Mouse (Mus musculus): ENCODE measurements at regions not wholly inside any gene's neighbourhood (a gene's known extent, or its start where the extent isn't known, plus 50 kb on each side); places are given as distances from the start of the nearest gene placed in this dataset.

DNA sequence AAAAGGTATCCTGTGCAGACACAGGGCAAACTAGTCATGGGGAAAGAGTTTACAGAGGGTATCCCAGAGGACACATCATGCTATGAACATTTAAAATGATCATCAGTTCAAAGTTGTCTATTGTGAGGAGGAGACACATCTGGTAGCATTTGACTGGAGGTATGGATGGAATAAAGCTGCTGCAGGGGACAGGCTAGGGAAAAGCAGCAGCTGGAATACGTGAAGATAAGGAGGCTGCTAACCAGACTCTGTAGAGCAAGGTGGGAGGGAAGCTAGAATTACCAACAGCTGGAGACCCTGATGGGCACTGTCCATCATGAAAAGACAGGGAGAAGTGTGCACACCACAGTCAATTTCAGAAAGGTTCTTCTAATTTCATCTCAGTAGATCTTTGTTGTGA, 1268.9 kb downstream of the Defb40 start:
- DNase-seq (ENCODE audit: extremely low read depth) = no peak
- H3K4me1 ChIP-seq (ENCODE audit: control insufficient read depth in 1 of 2, insufficient read depth in 2 of 2) = no peaks in the 10 kb centered on the region
- in situ Hi-C loops (cut with MboI; ENCODE audit: low pct_ligation_motif_present, low pct_unique_long_range_greater_than_20kb, low sequenced_read_pairs) (no loop called here), dilution Hi-C loops (cut with MboI; ENCODE audit: extremely low pct_ligation_motif_present, extremely low pct_unique_long_range_greater_than_20kb, low sequenced_read_pairs) (no loop called here)
- H3K9me3 ChIP-seq (replicated peaks; ENCODE audit: low read length) = peaks cover 45% of the 10 kb centered on the region
- no peak overlapping the region for H3K4me3 ChIP-seq (replicated peaks in 1 of 3; ENCODE audit: low read depth in 2 of 3, low read length in 2 of 3, poor library complexity in 1 of 3)
- no peaks in the 10 kb centered on the region for H3K79me2 ChIP-seq (replicated peaks; ENCODE audit: control insufficient read depth, extremely low read depth, insufficient read depth, poor library complexity, severe bottlenecking)
- no peak overlapping the region for H3K4me2 ChIP-seq (ENCODE audit: insufficient read depth, low read depth, poor library complexity, severe bottlenecking)
- no peaks in the 10 kb centered on the region for H3K36me3 ChIP-seq (replicated peaks in 1 of 2; ENCODE audit: control insufficient read depth in 1 of 2, insufficient read depth in 1 of 2, low read length in 1 of 2)
- no peak overlapping the region for H3K27ac ChIP-seq (ENCODE audit: insufficient read depth, low read depth)
- TF ChIP-seq ZKSCAN1 (IDR thresholded peaks at IDR 0.05; ENCODE audit: borderline replicate concordance, low read depth, low read length) (no peak), IRF4 (IDR thresholded peaks at IDR 0.05; ENCODE audit: low read depth, low read length) (no peak), TBP (conservative IDR thresholded peaks at IDR 0.05; ENCODE audit: low read depth, low read length) (no peak), MEF2A (IDR thresholded peaks at IDR 0.05; ENCODE audit: borderline replicate concordance, low read depth, low read length) (no peak), ZMIZ1 (IDR thresholded peaks at IDR 0.05; ENCODE audit: low read depth, low read length) (no peak), MYC (IDR thresholded peaks at IDR 0.05; ENCODE audit: low read depth, low read length) (no peak), ZNF384 (IDR thresholded peaks at IDR 0.05; ENCODE audit: low read depth, low read length) (no peak), CHD2 (IDR thresholded peaks at IDR 0.05; ENCODE audit: low read length) (no peak), CTCF (conservative IDR thresholded peaks at IDR 0.05 in 1 of 2, IDR thresholded peaks at IDR 0.05 in 1 of 2; ENCODE audit: low read depth in 2 of 2, low read length in 2 of 2) (no peak), E2F4 (IDR thresholded peaks at IDR 0.05; ENCODE audit: insufficient replicate concordance, low read depth, low read length) (no peak), MAZ (IDR thresholded peaks at IDR 0.05; ENCODE audit: low read depth, low read length) (no peak), ELF1 (IDR thresholded peaks at IDR 0.05; ENCODE audit: low read depth, low read length) (no peak), POLR2A (IDR thresholded peaks at IDR 0.05; ENCODE audit: low read depth, low read length) (no peak)
- H3K27me3 ChIP-seq (replicated peaks) = no peaks in the 10 kb centered on the region
- no peak overlapping the region for H3K9ac ChIP-seq (ENCODE audit: insufficient read depth, low read depth)

GRCm38 (mm10) chr8:17708409-17708808, 1269.6 kb downstream of the Defb40 start:
- Histone ChIP-seq H3K4me2 (ENCODE audit: insufficient read depth, low read depth, poor library complexity, severe bottlenecking) (no peak overlapping the region), H3K27me3 (replicated peaks) (no peaks in the 10 kb centered on the region), H3K4me1 (ENCODE audit: control insufficient read depth in 1 of 2, insufficient read depth in 2 of 2) (no peaks in the 10 kb centered on the region), H3K4me3 (replicated peaks in 1 of 3; ENCODE audit: low read depth in 2 of 3, low read length in 2 of 3, poor library complexity in 1 of 3) (no peak overlapping the region), H3K9me3 (replicated peaks; ENCODE audit: low read length) (peaks cover 44% of the 10 kb centered on the region), H3K79me2 (replicated peaks; ENCODE audit: control insufficient read depth, extremely low read depth, insufficient read depth, poor library complexity, severe bottlenecking) (no peaks in the 10 kb centered on the region), H3K9ac (ENCODE audit: insufficient read depth, low read depth) (no peak overlapping the region), H3K27ac (ENCODE audit: insufficient read depth, low read depth) (no peak overlapping the region), H3K36me3 (replicated peaks in 1 of 2; ENCODE audit: control insufficient read depth in 1 of 2, insufficient read depth in 1 of 2, low read length in 1 of 2) (no peaks in the 10 kb centered on the region)
- no peak for TF ChIP-seq GABPA (IDR thresholded peaks at IDR 0.05; ENCODE audit: insufficient replicate concordance, low read depth, low read length)
- no peak for TF ChIP-seq NELFE (IDR thresholded peaks at IDR 0.05; ENCODE audit: low read depth, low read length)
- no peak for TF ChIP-seq EP300 (IDR thresholded peaks at IDR 0.05; ENCODE audit: low read length)
- in situ Hi-C loops (cut with MboI; ENCODE audit: low pct_ligation_motif_present, low pct_unique_long_range_greater_than_20kb, low sequenced_read_pairs) = no loop called here
- dilution Hi-C loops (cut with MboI; ENCODE audit: extremely low pct_ligation_motif_present, extremely low pct_unique_long_range_greater_than_20kb, low sequenced_read_pairs) = no loop called here
- DNase-seq (ENCODE audit: extremely low read depth) = no peak

DNA sequence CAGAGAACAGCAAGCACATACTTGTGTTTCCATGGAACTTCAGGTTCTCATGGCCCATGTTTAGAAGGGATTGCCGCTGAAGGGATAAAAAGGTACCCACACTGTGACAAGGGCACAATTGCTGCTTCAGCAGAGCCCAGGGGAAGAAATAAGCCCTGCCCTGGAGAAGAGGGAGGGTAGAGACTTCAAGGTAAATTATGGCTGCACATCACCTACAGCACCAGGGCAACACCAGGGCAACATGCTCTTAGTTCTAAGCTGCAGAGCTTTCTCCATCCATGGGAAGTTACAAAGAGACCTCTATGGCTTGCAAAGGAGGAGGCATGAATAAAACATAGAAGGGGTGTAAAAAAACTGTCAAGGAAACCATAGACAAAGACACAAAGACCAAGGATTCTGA, 1273.8 kb downstream of the Defb40 start:
- Histone ChIP-seq H3K4me1 (ENCODE audit: control insufficient read depth in 1 of 2, insufficient read depth in 2 of 2) (no peaks in the 10 kb centered on the region), H3K9me3 (replicated peaks; ENCODE audit: low read length) (peaks cover 40% of the 10 kb centered on the region), H3K27ac (ENCODE audit: insufficient read depth, low read depth) (no peak overlapping the region), H3K4me3 (replicated peaks in 1 of 3; ENCODE audit: low read depth in 2 of 3, low read length in 2 of 3, poor library complexity in 1 of 3) (no peak overlapping the region), H3K36me3 (replicated peaks in 1 of 2; ENCODE audit: control insufficient read depth in 1 of 2, insufficient read depth in 1 of 2, low read length in 1 of 2) (no peaks in the 10 kb centered on the region), H3K9ac (ENCODE audit: insufficient read depth, low read depth) (no peak overlapping the region), H3K4me2 (ENCODE audit: insufficient read depth, low read depth, poor library complexity, severe bottlenecking) (no peak overlapping the region), H3K27me3 (replicated peaks) (no peaks in the 10 kb centered on the region), H3K79me2 (replicated peaks; ENCODE audit: control insufficient read depth, extremely low read depth, insufficient read depth, poor library complexity, severe bottlenecking) (no peaks in the 10 kb centered on the region)
- no peak for TF ChIP-seq NRF1 (IDR thresholded peaks at IDR 0.05; ENCODE audit: low read depth, low read length)
- no peak for TF ChIP-seq BHLHE40 (IDR thresholded peaks at IDR 0.05; ENCODE audit: low read depth, low read length)
- no peak for TF ChIP-seq NELFE (IDR thresholded peaks at IDR 0.05; ENCODE audit: low read depth, low read length)
- in situ Hi-C loops (cut with MboI; ENCODE audit: low pct_ligation_motif_present, low pct_unique_long_range_greater_than_20kb, low sequenced_read_pairs) = no loop called here
- dilution Hi-C loops (cut with MboI; ENCODE audit: extremely low pct_ligation_motif_present, extremely low pct_unique_long_range_greater_than_20kb, low sequenced_read_pairs) = no loop called here
- DNase-seq (ENCODE audit: extremely low read depth) = no peak
